Mouse (Mus musculus) bone marrow, adult 2 months (tissue): ENCODE data around the gene Btnl2.
A peak's percentile ranks its signal among the peaks of the same experiment; 100 is the strongest.

Source experiments
- CTCF ChIP-seq: fragments of 200-500 bp; IDR thresholded peaks from 2 replicates; pipeline ENCODE4 v1.5.1; 2011; ENCODE audit warnings: low read length, control low read depth; ENCODE audit not compliant: control insufficient read depth, insufficient read depth
- POLR2A ChIP-seq: fragments of 200-500 bp; IDR thresholded peaks from 2 replicates; pipeline ENCODE4 v1.6.1; 2011; ENCODE audit warnings: low read depth, mild to moderate bottlenecking, control low read depth, low read length, borderline replicate concordance; ENCODE audit not compliant: control insufficient read depth

DNA sequence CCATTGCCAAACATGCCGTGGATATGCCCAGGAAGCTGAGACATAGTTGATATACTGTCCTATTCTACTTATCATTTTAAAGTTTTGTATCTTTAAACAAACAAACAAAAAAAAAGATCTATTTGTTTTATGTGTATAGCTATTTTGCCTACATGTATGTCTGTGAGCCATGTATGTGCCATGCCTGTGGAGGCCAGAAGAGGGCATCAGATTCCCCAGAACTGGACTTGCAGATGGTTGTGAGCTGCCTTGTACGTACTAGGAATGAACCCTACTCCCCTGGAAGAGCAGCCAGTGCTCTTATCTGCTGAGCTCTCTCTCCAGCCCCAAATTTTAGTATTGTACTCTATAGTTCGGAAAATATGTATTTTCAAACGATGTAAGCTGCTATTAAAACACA lies 33.9 kb downstream of the Btnl2 start:
- TF ChIP-seq CTCF (peak; percentile 73), POLR2A (no peak)
